Comparison of ENCODE assay signal across 8 mouse cellular contexts in the genomic region with DNA sequence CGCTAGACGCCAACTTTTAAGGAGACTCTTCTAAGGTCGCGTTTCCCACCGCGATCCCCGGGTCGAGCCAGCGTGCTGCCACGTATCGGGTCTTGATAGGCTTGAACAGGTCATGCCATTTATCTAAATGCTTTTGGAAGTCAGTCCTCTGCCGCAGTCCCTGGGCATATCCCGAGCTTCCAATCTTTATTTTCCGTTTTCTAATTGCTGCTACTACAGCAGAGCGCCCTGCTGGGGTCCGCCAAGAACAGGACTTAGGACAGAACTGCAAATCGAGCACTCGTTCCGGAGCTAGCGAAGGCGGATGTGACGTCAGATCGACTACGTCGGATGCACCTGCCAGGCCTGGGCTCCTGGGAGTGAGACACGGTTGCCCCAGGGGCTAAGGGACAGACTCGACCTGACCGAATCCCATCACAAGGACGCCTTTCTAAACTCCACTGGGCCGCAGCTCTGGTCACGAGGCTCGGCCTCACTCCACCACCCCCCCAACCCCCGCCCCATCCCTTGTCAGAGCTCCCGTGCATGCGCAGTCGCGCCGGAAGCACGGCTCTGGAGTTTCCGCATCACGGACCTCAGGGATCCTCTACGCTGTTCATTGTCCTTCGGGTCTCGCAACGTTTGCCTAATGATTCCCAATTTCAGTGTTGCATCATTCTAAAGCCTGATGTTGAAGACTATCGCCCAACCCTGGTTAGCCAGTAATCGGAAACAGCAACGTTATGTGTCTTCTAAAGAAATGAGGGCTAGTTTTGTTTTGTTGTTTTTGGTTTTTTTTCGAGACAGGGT. TPM values are rescaled to one million over a fixed set of nuclear protein-coding genes. Genes with fewer than 3 reads are reported as not detected.
A peak's percentile ranks its signal among the peaks of the same experiment; 100 is the strongest.
DNase-seq lines count a peak whose midpoint lies in the region; ATAC-seq and TF ChIP-seq lines count a peak whose summit lies in the region.

No protein-coding gene starts in this region.

- peak; percentile 81; the same call in 1 of the 2 replicates for TF ChIP-seq POLR2A in lung, adult 2 months (IDR thresholded peaks at IDR 0.05; ENCODE audit: borderline replicate concordance, extremely low read depth, low read depth, low read length)

- peak overlapping the region; percentile 49 for H3K4me2 ChIP-seq in forebrain, embryonic 14.5 days (ENCODE audit: low read length)

- no peak for TF ChIP-seq CTCF in lung, adult 2 months (IDR thresholded peaks at IDR 0.05; ENCODE audit: insufficient read depth, low read length)

- peak; percentile 92 for DNase-seq in ES-CJ7 (ENCODE audit: low read depth, low spot score)
- peak; percentile 90 for DNase-seq in cerebellum, adult 11 months
- peak; percentile 96 for DNase-seq in forebrain, embryonic 14.5 days (ENCODE audit: low spot score)
- peak; percentile 90 to 93 for DNase-seq in heart, postnatal 14 days
- DNase-seq in layer of hippocampus, adult 18-20 months (ENCODE audit: low spot score in 2 of 2) = peak; percentile 84 to 96
- DNase-seq in lung, adult 2 months = peak; percentile 93
- DNase-seq in thymus, adult 18-20 months = peak; percentile 75 to 82

- peak overlapping the region; percentile 41 for H3K4me3 ChIP-seq in forebrain, embryonic 14.5 days (ENCODE audit: low read depth, low read length)
- H3K4me3 ChIP-seq in lung, adult 2 months (replicated peaks; ENCODE audit: extremely low read depth, low read depth, low read length) = peak overlapping the region; percentile 75

- no peaks in the 10 kb centered on the region for H3K4me1 ChIP-seq in forebrain, embryonic 14.5 days (ENCODE audit: control insufficient read depth, insufficient read depth, low read length)
- H3K4me1 ChIP-seq in lung, adult 2 months (ENCODE audit: control insufficient read depth, insufficient read depth, low read length) = no peaks in the 10 kb centered on the region

- H3K27ac ChIP-seq in forebrain, embryonic 14.5 days (ENCODE audit: low read depth, low read length) = peak overlapping the region; percentile 97

- 2% methylated on average over 49 of the region's 49 CpGs for WGBS in forebrain, embryonic 14.5 days
- 1% methylated on average over 49 of the region's 49 CpGs for WGBS in lung, adult 2 months

- H3K27me3 ChIP-seq in forebrain, embryonic 14.5 days (replicated peaks; ENCODE audit: control insufficient read depth, insufficient read depth, low read length) = no peaks in the 10 kb centered on the region

- peaks cover 12% of the 10 kb centered on the region for H3K36me3 ChIP-seq in forebrain, embryonic 14.5 days (ENCODE audit: control insufficient read depth, insufficient read depth, low read length)

- ATAC-seq in forebrain, embryonic 14.5 days = peak; percentile 96
- peak; percentile 94 for ATAC-seq in neutrophil, adult 5-6 weeks (ENCODE audit: extremely low read depth, insufficient number of reproducible peaks, low FRiP score, poor library complexity, severe bottlenecking)

- H3K9ac ChIP-seq in forebrain, embryonic 14.5 days (ENCODE audit: low read length) = peak overlapping the region; percentile 70

- H3K9me3 ChIP-seq in forebrain, embryonic 14.5 days (replicated peaks; ENCODE audit: control insufficient read depth, low read length) = no peaks in the 10 kb centered on the region

- intact Hi-C loops in heart, postnatal 14 days (cut with DNase I) = no loop called here

RNA-seq across cellular contexts. Expression of gene Anp32e, which starts 21.9 kb away (rescaled TPM):
- 49.1 and 50.0 TPM in 2 replicates for polyA plus RNA-seq in forebrain, embryonic 14.5 days (2014; fragmentation: Nextera tagmentation; extraction: Ambion mirVana)
- total RNA-seq in heart, postnatal 14 days (2021) = 10 to 100 TPM; 72.7 to 86.1 TPM
- 10 to 100 TPM; 88.3 to 89.6 TPM for total RNA-seq in layer of hippocampus, adult 18-20 months (2021)
- polyA plus RNA-seq in lung, adult 2 months (2012; rRNA removed) = 11.4 and 17.4 TPM in 2 replicates
- total RNA-seq in neutrophil, adult 5-6 weeks (2017) = 82.9 and 114 TPM in 2 replicates

RNA-seq across cellular contexts. Expression of gene Plekho1, which starts 44.8 kb away (rescaled TPM):
- 67.4 and 75.6 TPM in 2 replicates for polyA plus RNA-seq in forebrain, embryonic 14.5 days (2014; fragmentation: Nextera tagmentation; extraction: Ambion mirVana)
- total RNA-seq in heart, postnatal 14 days (2021) = 10 to 100 TPM; 92.3 to 93.0 TPM
- total RNA-seq in layer of hippocampus, adult 18-20 months (2021) = 10 to 100 TPM; 40.5 to 42.5 TPM
- polyA plus RNA-seq in lung, adult 2 months (2012; rRNA removed) = 55.7 and 82.7 TPM in 2 replicates
- 153 and 166 TPM in 2 replicates for total RNA-seq in neutrophil, adult 5-6 weeks (2017)

RNA-seq across cellular contexts. Expression of gene Car14, which starts 46.5 kb away (rescaled TPM):
- 15.5 and 19.9 TPM in 2 replicates for polyA plus RNA-seq in forebrain, embryonic 14.5 days (2014; fragmentation: Nextera tagmentation; extraction: Ambion mirVana)
- 100 to 1,000 TPM; 153 to 157 TPM for total RNA-seq in heart, postnatal 14 days (2021)
- total RNA-seq in layer of hippocampus, adult 18-20 months (2021) = 10 to 100 TPM in 1 of 2 experiments, 1 to 10 TPM in 1; 9.9 to 10.8 TPM
- 28.8 and 36.1 TPM in 2 replicates for polyA plus RNA-seq in lung, adult 2 months (2012; rRNA removed)
- total RNA-seq in neutrophil, adult 5-6 weeks (2017) = not detected in 2 replicates

RNA-seq across cellular contexts. Expression of gene Aph1a, which starts 57.2 kb away (rescaled TPM):
- polyA plus RNA-seq in forebrain, embryonic 14.5 days (2014; fragmentation: Nextera tagmentation; extraction: Ambion mirVana) = 48.8 and 51.7 TPM in 2 replicates
- total RNA-seq in heart, postnatal 14 days (2021) = 100 to 1,000 TPM; 113 to 114 TPM
- total RNA-seq in layer of hippocampus, adult 18-20 months (2021) = 10 to 100 TPM; 61.1 to 70.2 TPM
- 159 and 160 TPM in 2 replicates for polyA plus RNA-seq in lung, adult 2 months (2012; rRNA removed)
- 26.9 and 27.1 TPM in 2 replicates for total RNA-seq in neutrophil, adult 5-6 weeks (2017)

RNA-seq across cellular contexts. Expression of gene BC028528, which starts 59.2 kb away (rescaled TPM):
- polyA plus RNA-seq in forebrain, embryonic 14.5 days (2014; fragmentation: Nextera tagmentation; extraction: Ambion mirVana) = 13.1 and 15.4 TPM in 2 replicates
- 10 to 100 TPM; 24.0 to 24.6 TPM for total RNA-seq in heart, postnatal 14 days (2021)
- 1 to 10 TPM; 2.2 to 3.0 TPM for total RNA-seq in layer of hippocampus, adult 18-20 months (2021)
- polyA plus RNA-seq in lung, adult 2 months (2012; rRNA removed) = 81.5 and 113 TPM in 2 replicates
- 63.4 and 69.2 TPM in 2 replicates for total RNA-seq in neutrophil, adult 5-6 weeks (2017)

Comparison
In these comparisons a context has a peak if more than half of its experiments do, and no peak if none do; other contexts are left out.
1. Peak in every context shown above with its lines: DNase-seq, ATAC-seq, H3K4me3 ChIP-seq and H3K27ac ChIP-seq.
2. RNA of gene Car14, which starts 46.5 kb away (total RNA-seq): 153 to 157 TPM in heart, postnatal 14 days; 9.9 to 10.8 TPM in layer of hippocampus, adult 18-20 months and not detected in neutrophil, adult 5-6 weeks; every median in the first group is over 10 times any median in the second.